Mouse (Mus musculus) lung, postnatal 0 days (tissue): ENCODE data around the gene Vps50. TPM values are rescaled to one million over a fixed set of nuclear protein-coding genes. Genes with fewer than 3 reads are reported as not detected.

Experiments
- ATAC-seq: fragments of 200-750 bp; cut with Nextera tagmentation; 2 replicates; pipeline ENCODE4 v1.8.0; 2017; ENCODE audit warnings: moderate library complexity
- DNase-seq: peaks from one replicate; pipeline ENCODE4 v3.0.0-alpha.2; 2016; ENCODE audit warnings: low spot score
- H3K27ac ChIP-seq: fragments of 300-500 bp; sonication (generic); 2 replicates; pipeline ENCODE4 v1.5.1; 2014; ENCODE audit warnings: antibody characterized with exemption, mild to moderate bottlenecking, low read length, mixed read lengths
- H3K27me3 ChIP-seq: fragments of 300-500 bp; sonication (generic); replicated peaks from 2 replicates; pipeline ENCODE4 v1.6.1; 2014; ENCODE audit warnings: low read length, mixed read lengths; ENCODE audit not compliant: insufficient read depth
- H3K36me3 ChIP-seq: fragments of 300-500 bp; sonication (generic); 2 replicates; pipeline ENCODE4 v1.6.1; 2014; ENCODE audit warnings: low read length, mixed read lengths; ENCODE audit not compliant: insufficient read depth
- H3K4me1 ChIP-seq: fragments of 300-500 bp; sonication (generic); 2 replicates; pipeline ENCODE4 v1.6.1; 2014; ENCODE audit warnings: antibody characterized with exemption, low read depth, low read length, mixed read lengths; ENCODE audit not compliant: insufficient read depth
- H3K4me2 ChIP-seq: fragments of 300-500 bp; sonication (generic); replicated peaks from 2 replicates; pipeline ENCODE4 v1.6.1; 2014; ENCODE audit warnings: low read depth, mild to moderate bottlenecking, low read length, moderate library complexity, mixed read lengths
- H3K4me3 ChIP-seq: fragments of 300-500 bp; sonication (generic); 2 replicates; pipeline ENCODE4 v1.5.1; 2014; ENCODE audit warnings: low read depth, low read length
- H3K9ac ChIP-seq: fragments of 300-500 bp; sonication (generic); replicated peaks from 2 replicates; pipeline ENCODE4 v1.6.1; 2014; ENCODE audit warnings: low read depth, mild to moderate bottlenecking
- H3K9me3 ChIP-seq: fragments of 300-500 bp; sonication (generic); 2 replicates; pipeline ENCODE4 v1.6.1; 2016; ENCODE audit warnings: low read length, mixed read lengths
- CTCF ChIP-seq: IDR thresholded peaks from 2 replicates; pipeline ENCODE4 v1.5.1; 2016; ENCODE audit warnings: antibody characterized with exemption, mild to moderate bottlenecking
- EP300 ChIP-seq: IDR thresholded peaks from 2 replicates; pipeline ENCODE4 v1.6.1; 2016; ENCODE audit warnings: antibody characterized with exemption, mild to moderate bottlenecking, control low read depth
- WGBS: fragments of 180-500 bp; shearing (Covaris S2); extraction: QIAGEN DNeasy Blood & Tissue Kit; methylation state at CpG from one replicate; pipeline ENCODE4 v1.1.7; 2014; 5-methylcytosine and 5-hydroxymethylcytosine counted together
- polyA plus RNA-seq: library from polyadenylated mRNA; unstranded; fragments of >200 nt; fragmentation: Nextera tagmentation; extraction: Ambion mirVana; gene quantifications from 2 replicates; pipeline ENCODE4 v1.2.1, GENCODE M21; 2015

The Vps50 gene
- polyA plus RNA-seq, 1 experiment from 2014 or later, result 18.2 TPM

DNA sequence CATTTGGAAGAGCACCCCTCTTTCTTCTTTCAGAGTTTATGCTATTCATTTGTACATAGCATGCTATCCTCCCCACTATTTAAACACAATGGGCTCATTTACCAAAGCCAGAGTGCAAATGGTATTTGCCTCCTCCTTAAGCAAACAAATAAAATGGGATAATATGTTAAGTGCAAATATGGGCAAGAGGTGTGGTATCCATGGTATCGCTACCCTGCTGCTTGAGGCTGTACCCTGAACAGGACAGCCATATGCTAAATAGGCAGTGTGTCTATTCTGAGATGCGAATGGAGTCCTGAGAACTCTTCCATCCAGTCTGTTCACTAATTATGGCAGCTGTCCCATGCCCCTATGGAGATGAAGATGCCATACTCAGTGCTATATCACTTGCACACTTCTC is 27.5 kb upstream of the Vps50 start:
- Histone ChIP-seq H3K4me1 (no peaks in the 10 kb centered on the region), H3K27ac (no peak overlapping the region), H3K4me2 (no peak overlapping the region), H3K27me3 (no peaks in the 10 kb centered on the region), H3K4me3 (no peak overlapping the region), H3K9ac (no peak overlapping the region), H3K9me3 (no peaks in the 10 kb centered on the region), H3K36me3 (no peaks in the 10 kb centered on the region)
- no peak for DNase-seq
- TF ChIP-seq CTCF (no peak), EP300 (no peak)
- no peak for ATAC-seq
- 50% methylated on average over 2 of the region's 2 CpGs for WGBS

- H3K4me3 ChIP-seq, result no peak overlapping the region
Observed at GRCm38 (mm10) chr6:3476299-3476698, 21.9 kb upstream of the Vps50 start.

GRCm38 (mm10) chr6:3479853-3480252 is 18.3 kb upstream of the Vps50 start:
- Histone ChIP-seq H3K36me3 (no peaks in the 10 kb centered on the region), H3K9ac (no peak overlapping the region), H3K27ac (no peak overlapping the region), H3K4me2 (no peak overlapping the region), H3K4me3 (no peak overlapping the region), H3K9me3 (no peaks in the 10 kb centered on the region), H3K27me3 (no peaks in the 10 kb centered on the region), H3K4me1 (no peaks in the 10 kb centered on the region)
- TF ChIP-seq EP300 (no peak), CTCF (no peak)
- ATAC-seq (no peak), DNase-seq (no peak)
- WGBS, result 62% methylated on average over 5 of the region's 5 CpGs

More at GRCm38 (mm10) chr6:3476299-3476698, 21.9 kb upstream of the Vps50 start:
- ATAC-seq (no peak), DNase-seq (no peak)
- H3K27ac ChIP-seq, result no peak overlapping the region
- no peak overlapping the region for H3K9ac ChIP-seq
- no peaks in the 10 kb centered on the region for H3K9me3 ChIP-seq
- no peaks in the 10 kb centered on the region for H3K36me3 ChIP-seq
- WGBS, result 27% methylated on average over 2 of the region's 2 CpGs
- no peaks in the 10 kb centered on the region for H3K27me3 ChIP-seq
- TF ChIP-seq EP300 (no peak), CTCF (no peak)
- H3K4me2 ChIP-seq, result no peak overlapping the region
- H3K4me1 ChIP-seq, result no peaks in the 10 kb centered on the region

DNA sequence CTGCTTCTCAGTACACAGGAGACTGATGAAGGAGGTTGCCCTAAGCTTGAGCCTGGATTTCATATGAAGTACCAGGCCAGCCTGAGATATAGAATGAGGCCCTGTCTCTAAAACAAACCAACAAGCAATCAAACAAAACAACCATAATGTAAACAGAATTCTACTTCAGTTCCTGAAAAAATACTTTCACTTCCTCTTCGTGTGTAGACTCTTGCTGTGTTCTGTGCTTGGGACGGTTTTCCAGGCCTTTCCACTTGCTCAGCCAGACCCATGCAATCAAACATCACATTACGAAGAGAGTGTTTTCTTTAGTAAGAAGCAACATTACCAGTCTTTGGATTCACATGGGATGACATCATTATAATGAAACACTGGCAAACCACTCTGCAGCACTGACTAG is 16.5 kb upstream of the Vps50 start:
- ATAC-seq, result no peak
- Histone ChIP-seq H3K36me3 (no peaks in the 10 kb centered on the region), H3K4me2 (no peak overlapping the region), H3K27ac (no peak overlapping the region), H3K9ac (no peak overlapping the region), H3K4me1 (no peaks in the 10 kb centered on the region), H3K27me3 (no peaks in the 10 kb centered on the region), H3K4me3 (no peak overlapping the region), H3K9me3 (no peaks in the 10 kb centered on the region)
- DNase-seq, result peak; percentile 13
- TF ChIP-seq EP300 (no peak), CTCF (no peak)
- WGBS, result 50% methylated on average over 3 of the region's 3 CpGs

- Histone ChIP-seq H3K9ac (no peak overlapping the region), H3K4me1 (no peaks in the 10 kb centered on the region), H3K4me2 (no peak overlapping the region), H3K36me3 (no peaks in the 10 kb centered on the region), H3K27me3 (no peaks in the 10 kb centered on the region), H3K9me3 (no peaks in the 10 kb centered on the region), H3K27ac (no peak overlapping the region), H3K4me3 (no peak overlapping the region)
- TF ChIP-seq EP300 (no peak), CTCF (no peak)
- DNase-seq (no peak), ATAC-seq (no peak)
- 70% methylated on average over 3 of the region's 3 CpGs for WGBS
Observed at GRCm38 (mm10) chr6:3485133-3485532, 13.0 kb upstream of the Vps50 start.

DNA sequence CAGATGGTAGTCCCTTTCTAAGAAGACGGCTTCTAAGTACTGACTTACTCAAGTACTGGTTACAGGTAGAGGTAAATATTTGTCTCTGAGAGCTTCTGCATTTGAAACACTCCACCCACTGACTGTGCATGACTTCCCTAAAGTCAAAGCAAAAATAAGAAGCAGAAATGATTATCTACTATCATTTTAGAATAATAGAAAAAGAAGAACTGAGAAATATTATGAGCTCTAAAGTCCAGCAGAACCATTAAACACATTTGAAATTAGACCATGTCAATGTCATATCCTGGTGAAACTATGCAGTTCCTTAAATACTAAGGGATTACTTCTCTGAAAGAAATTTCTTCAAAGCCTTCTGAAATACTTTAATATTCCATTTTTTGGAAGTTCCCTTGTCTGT is 10.8 kb upstream of the Vps50 start:
- TF ChIP-seq CTCF (no peak), EP300 (no peak)
- H3K9ac ChIP-seq, result no peak overlapping the region
- H3K36me3 ChIP-seq, result no peaks in the 10 kb centered on the region
- no peaks in the 10 kb centered on the region for H3K27me3 ChIP-seq
- DNase-seq (no peak), ATAC-seq (no peak)
- H3K4me1 ChIP-seq, result no peaks in the 10 kb centered on the region
- WGBS, result 61% methylated on average over 1 of the region's 1 CpGs
- H3K4me2 ChIP-seq, result no peak overlapping the region
- H3K27ac ChIP-seq, result no peak overlapping the region
- no peak overlapping the region for H3K4me3 ChIP-seq
- no peaks in the 10 kb centered on the region for H3K9me3 ChIP-seq

DNA sequence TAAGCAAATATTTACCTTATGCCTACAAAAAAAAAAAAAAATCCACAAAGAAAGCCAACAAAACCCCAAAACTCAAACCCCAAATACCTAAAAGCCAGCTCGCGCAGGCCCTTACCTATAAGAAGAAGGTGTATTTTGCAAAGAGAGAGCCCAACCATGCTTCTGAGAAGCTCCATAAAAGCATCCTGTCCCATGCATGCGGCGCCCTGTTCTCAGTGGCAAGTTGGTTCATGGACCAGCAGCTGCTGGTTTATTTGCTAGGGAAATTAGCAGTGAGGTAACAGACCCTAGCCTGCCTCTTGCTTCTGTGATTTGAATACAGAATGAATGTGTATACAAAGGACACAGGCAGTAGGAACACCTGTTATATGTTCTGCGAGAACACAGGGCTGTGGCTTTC is 3.9 kb upstream of the Vps50 start:
- H3K4me1 ChIP-seq, result peaks cover 6% of the 10 kb centered on the region; the same call in 1 of the 2 replicates
- no peak overlapping the region for H3K4me3 ChIP-seq
- TF ChIP-seq EP300 (no peak), CTCF (no peak)
- no peaks in the 10 kb centered on the region for H3K27me3 ChIP-seq
- H3K36me3 ChIP-seq, result no peaks in the 10 kb centered on the region
- ATAC-seq (no peak), DNase-seq (no peak)
- H3K27ac ChIP-seq, result no peak overlapping the region
- H3K4me2 ChIP-seq, result no peak overlapping the region
- WGBS, result 53% methylated on average over 5 of the region's 5 CpGs
- no peak overlapping the region for H3K9ac ChIP-seq
- no peaks in the 10 kb centered on the region for H3K9me3 ChIP-seq
